Mouse (Mus musculus) left cerebral cortex, adult 18-20 months (tissue): ENCODE data around the gene Tmco3. TPM values are rescaled to one million over a fixed set of nuclear protein-coding genes. Genes with fewer than 3 reads are reported as not detected.
A peak's percentile ranks its signal among the peaks of the same experiment; 100 is the strongest.
"Not testable (repeated sequence)": the region's sequence is repeated elsewhere in the genome, so short reads cannot be mapped to it uniquely, and the experiment has no call there.

Source experiments
- DNase-seq, 2 experiments: peaks; one replicate each; pipeline ENCODE4 v3.0.0; 2021 to 2022; ENCODE audit warnings: low spot score in 2 of 2, mixed read lengths in 1 of 2
- total RNA-seq, 2 experiments: library from RNA; stranded (reverse); gene quantifications; 2 replicates each; pipeline ENCODE4 v1.2.3; 2021

The Tmco3 gene
- total RNA-seq, 2 experiments from 2014 or later, result 45.9 to 46.8 TPM

DNA sequence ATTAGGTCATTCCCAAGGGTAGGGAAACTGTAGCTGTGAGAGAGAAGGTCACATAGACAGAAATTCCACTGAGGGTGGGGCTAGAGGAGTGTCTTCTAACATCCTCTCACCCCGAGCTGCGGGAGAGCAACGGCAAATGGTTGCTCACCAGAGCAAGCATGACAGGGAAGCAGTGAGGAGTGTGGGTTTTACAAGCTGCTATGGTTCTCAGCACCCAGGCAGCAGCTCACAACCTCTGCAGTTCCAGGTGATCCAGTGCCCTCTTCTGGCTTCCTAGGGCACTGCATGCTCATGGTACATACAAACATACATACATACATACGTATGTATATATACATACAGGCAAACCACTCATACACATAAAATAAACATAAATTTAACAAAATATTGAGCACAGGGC, 17.9 kb downstream of the Tmco3 start:
- no peak for DNase-seq

- DNase-seq, result no peak
These were observed 18.4 kb downstream of the Tmco3 start for GRCm38 (mm10) chr8:13306309-13306909.

GRCm38 (mm10) chr8:13306916-13307315, 18.9 kb downstream of the Tmco3 start:
- DNase-seq, result no peak

DNA sequence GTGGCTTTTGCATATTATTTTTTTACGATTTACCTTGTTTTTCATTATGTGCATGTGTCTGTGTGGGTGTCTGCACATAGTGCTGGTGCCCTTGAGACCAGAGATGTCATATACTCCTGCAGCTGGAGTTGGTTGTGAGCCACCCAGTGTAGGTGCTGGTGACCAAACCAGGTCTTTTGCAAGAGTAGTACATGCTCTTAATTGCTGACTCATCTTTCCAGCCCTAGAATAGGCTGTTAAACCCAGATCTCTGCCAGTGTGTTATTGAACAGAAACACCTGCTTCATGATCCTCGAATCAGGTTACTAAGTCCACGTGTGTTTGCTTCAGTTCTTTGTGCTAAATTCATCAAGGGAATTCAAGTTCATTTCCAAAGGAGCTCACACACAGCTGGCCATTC, 26.9 kb downstream of the Tmco3 start:
- DNase-seq, result no peak

DNA sequence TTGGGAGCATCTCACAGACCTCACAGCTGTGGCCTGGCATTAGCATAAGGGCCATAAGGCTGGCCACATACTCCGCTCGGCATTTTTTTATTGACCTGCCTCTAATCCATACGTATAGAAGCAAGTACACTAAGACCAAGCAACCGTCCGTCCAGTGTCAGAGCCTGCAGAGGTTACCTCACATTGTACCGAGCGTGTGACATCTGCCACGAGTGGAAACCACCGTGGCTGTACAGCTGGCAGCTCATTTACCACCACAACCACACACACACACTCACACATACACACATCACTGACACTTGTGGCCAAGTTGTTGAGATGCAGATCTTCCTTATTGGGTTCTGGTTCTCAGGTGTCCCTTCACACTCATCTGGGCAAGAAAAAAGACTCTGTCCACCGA, 28.7 kb downstream of the Tmco3 start:
- DNase-seq, result no peak

- DNase-seq, result no peak
These were observed 38.6 kb downstream of the Tmco3 start for GRCm38 (mm10) chr8:13326598-13326997.

- DNase-seq, result no peak
These were observed 46.7 kb downstream of the Tmco3 start for GRCm38 (mm10) chr8:13334671-13335070.

GRCm38 (mm10) chr8:13337245-13337644, 49.3 kb downstream of the Tmco3 start:
- not testable (repeated sequence) for DNase-seq

DNA sequence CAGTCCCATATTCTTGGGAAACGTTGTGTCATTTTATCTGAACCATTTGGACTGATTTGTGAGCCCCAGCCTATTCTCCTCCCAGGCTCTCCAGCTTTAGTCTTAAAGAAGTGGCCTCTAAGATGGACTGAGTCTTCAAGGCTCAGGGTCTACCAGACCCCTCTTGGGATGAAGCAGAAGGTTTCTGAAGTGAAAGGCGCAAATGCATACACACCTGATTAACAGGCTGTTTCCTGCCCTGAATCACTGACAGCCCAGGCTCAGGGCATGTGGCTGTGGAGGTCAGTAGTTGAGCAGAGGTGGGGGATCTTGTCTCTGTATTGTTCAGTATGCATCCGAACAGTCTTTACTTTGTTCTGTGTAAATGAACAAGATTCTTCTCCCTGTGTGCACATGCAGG, 49.7 kb downstream of the Tmco3 start:
- no peak for DNase-seq

GRCm38 (mm10) chr8:13338255-13338860, 50.4 kb downstream of the Tmco3 start, which contains the start of gene Tfdp1:
TSS of gene Tfdp1 (plus strand) at chr8:13338751.
- DNase-seq, result peak; percentile 69 to 88

DNA sequence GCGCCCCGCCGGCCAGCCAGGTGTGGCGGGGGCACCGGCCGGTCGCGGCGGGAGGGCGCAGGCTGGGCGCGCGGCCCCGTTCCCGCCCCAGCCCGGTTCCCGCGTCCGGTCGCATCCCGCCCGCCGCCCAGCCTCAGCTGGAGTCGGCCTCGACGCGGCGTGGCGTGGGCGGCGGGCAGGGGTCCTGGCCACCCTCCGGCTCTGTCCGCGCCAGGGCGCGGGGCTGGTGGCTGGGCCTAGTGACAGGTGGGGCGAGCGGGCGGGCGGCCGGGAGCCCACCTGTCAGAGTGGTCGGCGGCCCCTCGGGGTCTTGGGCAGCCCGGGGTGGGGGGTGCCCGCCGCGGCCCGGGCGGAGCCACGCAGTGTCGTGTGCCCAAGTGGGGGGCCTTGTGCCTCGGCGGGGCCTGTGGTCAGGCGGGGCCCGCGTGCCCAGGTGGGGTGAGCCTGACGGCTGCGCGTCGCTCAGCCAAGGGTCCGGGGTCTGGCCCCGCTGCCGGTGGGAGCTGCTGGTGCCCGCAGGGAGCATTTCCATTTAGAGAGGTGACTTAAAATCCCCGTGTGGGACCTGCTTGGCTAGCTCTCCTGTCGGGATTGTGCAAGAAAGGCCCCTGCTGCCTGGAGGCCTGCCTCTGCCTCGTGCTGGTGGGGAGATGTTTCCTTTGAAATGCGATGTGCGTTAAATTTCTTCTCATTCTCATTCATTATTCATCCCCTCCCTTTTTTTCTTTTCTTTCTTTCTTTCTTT, 51.1 kb downstream of the Tmco3 start:
- peak in 1 of 2 experiments; percentile 26 for DNase-seq

GRCm38 (mm10) chr8:13339646-13339990, 51.6 kb downstream of the Tmco3 start:
- DNase-seq, result no peak

- no peak for DNase-seq
These were observed 52.7 kb downstream of the Tmco3 start for GRCm38 (mm10) chr8:13340650-13341049.

- no peak for DNase-seq
These were observed 54.4 kb downstream of the Tmco3 start for GRCm38 (mm10) chr8:13342340-13342739.

- DNase-seq, result no peak
These were observed 55.1 kb downstream of the Tmco3 start for GRCm38 (mm10) chr8:13343134-13343533.

- DNase-seq, result no peak
These were observed 62.1 kb downstream of the Tmco3 start for GRCm38 (mm10) chr8:13350052-13350451.

- no peak for DNase-seq
These were observed 63.6 kb downstream of the Tmco3 start for GRCm38 (mm10) chr8:13351593-13351992.

DNA sequence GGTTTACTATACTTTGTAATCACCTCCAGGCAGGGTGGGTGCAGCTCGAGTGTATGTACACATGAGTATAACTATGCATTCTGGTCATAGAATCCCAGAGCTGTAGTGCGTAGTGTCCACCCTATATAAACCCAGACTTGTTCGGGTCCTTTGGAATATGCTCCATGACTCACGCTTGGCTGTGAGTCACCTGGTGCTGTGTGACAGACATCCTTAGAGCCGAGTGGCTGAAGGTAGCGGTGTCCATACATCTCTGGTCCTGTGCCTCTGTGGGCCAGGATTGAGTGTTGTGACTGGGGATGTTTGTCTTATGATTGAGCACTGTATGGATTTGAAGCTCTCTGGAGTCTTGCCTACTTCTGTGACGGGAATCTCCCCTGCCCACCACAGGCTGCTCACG, 64.6 kb downstream of the Tmco3 start:
- no peak for DNase-seq

DNA sequence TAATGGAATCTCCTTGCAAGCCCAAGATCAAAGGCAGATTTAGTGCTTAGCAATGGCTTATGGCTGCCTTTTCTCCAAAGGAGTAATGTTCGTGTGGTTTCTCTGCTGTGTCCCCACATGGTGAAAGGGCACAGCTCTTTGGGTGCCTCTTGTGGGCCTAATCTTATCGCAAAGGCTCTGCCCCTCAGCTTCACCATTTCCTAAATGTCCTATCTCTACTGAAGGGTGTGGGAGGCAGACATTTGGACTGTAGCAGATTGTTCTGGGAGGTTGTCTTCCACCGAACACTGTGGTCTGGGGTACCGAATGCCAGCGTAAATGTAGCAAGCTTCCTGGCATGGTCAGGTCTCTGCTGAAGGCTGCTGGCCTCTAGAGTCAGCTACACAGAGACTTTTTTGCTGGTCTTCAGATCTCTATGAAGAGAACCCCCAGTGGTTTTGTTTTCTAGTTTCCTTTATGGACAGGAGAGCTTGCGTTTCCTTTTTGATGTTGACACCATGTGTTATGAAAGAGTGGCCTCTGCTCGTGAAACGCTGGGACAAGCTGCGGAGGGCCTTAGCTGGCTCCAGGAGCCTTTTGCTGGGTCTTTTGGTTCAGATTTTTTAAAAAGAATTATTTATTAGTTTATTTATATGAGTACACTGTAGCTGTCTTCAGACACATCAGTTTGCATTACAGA, 65.3 kb downstream of the Tmco3 start:
- no peak for DNase-seq

GRCm38 (mm10) chr8:13353883-13354282, 65.9 kb downstream of the Tmco3 start:
- no peak for DNase-seq

- DNase-seq, result no peak
These were observed 68.2 kb downstream of the Tmco3 start for GRCm38 (mm10) chr8:13356221-13356620.

DNA sequence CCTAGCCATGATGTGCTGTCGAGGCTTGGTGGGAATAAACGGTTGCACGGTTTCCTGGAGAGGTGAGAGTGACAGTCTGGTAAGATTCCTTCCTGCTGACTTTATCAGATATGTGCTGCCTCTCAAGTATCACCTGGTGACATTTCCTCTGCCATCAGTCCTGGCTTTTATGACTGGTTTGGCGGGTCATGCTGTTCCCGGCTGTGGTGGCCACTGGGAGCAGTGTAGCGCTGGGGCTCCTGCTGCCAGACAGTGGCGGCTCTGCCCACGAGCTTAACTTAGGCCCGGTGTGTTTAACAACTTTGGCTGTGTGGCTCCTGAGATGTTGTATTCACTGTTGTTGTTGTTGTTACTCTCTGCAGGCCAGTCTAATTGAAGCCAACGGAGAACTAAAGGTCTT, 68.7 kb downstream of the Tmco3 start:
- DNase-seq, result no peak
